Mouse (Mus musculus): ENCODE data around the gene Psme3. TPM values are rescaled to one million over a fixed set of nuclear protein-coding genes. Genes with fewer than 3 reads are reported as not detected.

Gene Psme3
- polyA plus RNA-seq, 1 experiment from 2014 or later, result 131 TPM

DNA sequence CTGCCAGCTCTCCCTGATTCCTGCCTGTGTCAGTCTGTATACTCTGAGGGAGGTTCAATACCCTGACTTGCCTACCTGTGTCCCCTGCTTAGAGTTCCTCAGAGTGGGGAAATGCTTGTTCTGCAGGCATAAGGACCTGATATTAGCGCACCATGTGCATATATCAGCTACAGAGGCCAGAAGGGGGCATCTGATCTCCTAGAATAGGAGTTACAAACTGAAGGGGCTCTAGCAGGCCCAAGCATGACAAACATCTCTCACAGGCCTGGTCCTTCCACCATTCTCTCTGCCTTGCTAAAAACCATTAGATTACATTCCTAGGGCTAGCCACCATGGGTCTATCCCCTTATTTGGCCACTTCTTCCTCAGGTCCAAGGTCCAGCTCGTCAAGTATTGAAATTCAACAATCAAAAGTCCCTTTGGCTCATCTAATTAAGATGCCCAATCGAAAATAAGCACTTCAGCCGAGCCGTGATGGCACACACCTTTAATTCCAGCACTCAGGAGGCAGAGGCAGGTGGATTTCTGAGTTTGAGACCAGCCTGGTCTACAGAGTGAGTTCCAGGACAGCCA, 38.5 kb downstream of the Psme3 start:
- 82% methylated on average over 5 of the region's 5 CpGs for WGBS
- H3K9me3 ChIP-seq (replicated peaks), result peaks cover 7% of the 10 kb centered on the region; the same call in 1 of the 2 replicates
- peaks cover 2% of the 10 kb centered on the region; the same call in 1 of the 2 replicates for H3K4me1 ChIP-seq (replicated peaks)
- no peaks in the 10 kb centered on the region for H3K36me3 ChIP-seq
- no peak overlapping the region for H3K4me3 ChIP-seq
- H3K27me3 ChIP-seq (replicated peaks), result no peaks in the 10 kb centered on the region
- no peak overlapping the region for H3K27ac ChIP-seq (ENCODE audit: poor library complexity, severe bottlenecking)
- no peak overlapping the region for H3K4me2 ChIP-seq
- no peak overlapping the region for H3K9ac ChIP-seq
- no peak for ATAC-seq (ENCODE audit: insufficient number of reproducible peaks, low FRiP score)

DNA sequence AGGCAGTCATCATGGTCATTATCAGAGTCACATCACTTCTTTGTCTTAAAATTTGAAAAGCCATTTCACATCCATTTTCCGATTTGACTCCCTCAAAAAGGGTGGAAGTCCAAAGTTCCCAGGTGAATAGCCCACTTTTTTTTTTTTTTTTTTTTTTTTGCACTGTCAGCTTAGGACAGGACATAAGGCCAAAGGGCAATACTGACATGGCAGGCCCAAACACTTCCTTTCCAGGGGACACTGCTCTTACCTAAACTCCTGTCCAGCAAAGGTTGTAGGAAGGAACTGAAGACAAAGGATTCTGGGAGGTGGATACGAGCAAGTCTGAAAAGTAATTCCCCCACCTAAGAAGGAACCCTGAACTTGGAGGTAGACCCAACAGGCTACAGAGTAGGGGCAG, 39.9 kb downstream of the Psme3 start:
- Histone ChIP-seq H3K27me3 (replicated peaks) (no peaks in the 10 kb centered on the region), H3K4me2 (no peak overlapping the region), H3K9ac (no peak overlapping the region), H3K9me3 (replicated peaks) (no peaks in the 10 kb centered on the region), H3K4me3 (no peak overlapping the region), H3K4me1 (replicated peaks) (peaks cover 16% of the 10 kb centered on the region), H3K36me3 (no peaks in the 10 kb centered on the region), H3K27ac (ENCODE audit: poor library complexity, severe bottlenecking) (no peak overlapping the region)
- 81% methylated on average over 2 of the region's 2 CpGs for WGBS
- ATAC-seq (ENCODE audit: insufficient number of reproducible peaks, low FRiP score), result no peak

DNA sequence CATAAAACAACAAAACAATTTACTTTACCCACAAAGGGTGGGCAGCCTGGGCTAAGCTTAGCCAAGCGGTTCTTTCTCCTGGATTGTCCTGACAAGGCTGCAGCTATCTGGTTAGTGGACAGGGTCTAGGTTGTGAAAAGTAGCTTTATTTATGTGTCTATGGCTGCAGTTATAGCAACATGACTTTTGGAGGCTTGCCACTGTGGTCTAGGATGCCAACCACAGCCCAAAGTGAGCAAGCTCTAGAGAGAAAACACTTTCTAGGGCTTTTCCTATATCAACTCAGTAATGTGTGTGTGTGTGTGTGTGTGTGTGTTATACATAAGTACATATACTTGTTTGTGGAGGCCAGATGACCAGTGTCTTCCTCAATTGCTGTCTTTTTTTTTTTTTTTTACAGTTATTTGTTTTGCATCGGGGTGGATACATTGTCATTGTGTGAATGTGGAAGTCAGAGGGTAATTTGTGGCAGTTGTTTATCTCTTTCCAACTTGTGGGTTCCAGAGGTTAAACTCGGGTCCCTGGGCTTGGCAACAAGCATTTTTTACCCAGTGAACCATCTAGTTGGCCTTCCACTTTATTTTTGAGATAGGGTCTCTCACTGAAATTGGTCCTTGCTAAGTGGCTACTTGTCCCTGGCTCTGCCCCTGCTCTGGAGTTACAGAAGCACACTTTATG, 41.6 kb downstream of the Psme3 start:
- Histone ChIP-seq H3K9me3 (replicated peaks) (no peaks in the 10 kb centered on the region), H3K4me3 (no peak overlapping the region), H3K4me1 (replicated peaks) (peaks cover 23% of the 10 kb centered on the region), H3K9ac (no peak overlapping the region), H3K27me3 (replicated peaks) (no peaks in the 10 kb centered on the region), H3K27ac (ENCODE audit: poor library complexity, severe bottlenecking) (no peak overlapping the region), H3K36me3 (no peaks in the 10 kb centered on the region), H3K4me2 (no peak overlapping the region)
- WGBS, result 75% methylated on average over 3 of the region's 3 CpGs
- no peak for ATAC-seq (ENCODE audit: insufficient number of reproducible peaks, low FRiP score)

DNA sequence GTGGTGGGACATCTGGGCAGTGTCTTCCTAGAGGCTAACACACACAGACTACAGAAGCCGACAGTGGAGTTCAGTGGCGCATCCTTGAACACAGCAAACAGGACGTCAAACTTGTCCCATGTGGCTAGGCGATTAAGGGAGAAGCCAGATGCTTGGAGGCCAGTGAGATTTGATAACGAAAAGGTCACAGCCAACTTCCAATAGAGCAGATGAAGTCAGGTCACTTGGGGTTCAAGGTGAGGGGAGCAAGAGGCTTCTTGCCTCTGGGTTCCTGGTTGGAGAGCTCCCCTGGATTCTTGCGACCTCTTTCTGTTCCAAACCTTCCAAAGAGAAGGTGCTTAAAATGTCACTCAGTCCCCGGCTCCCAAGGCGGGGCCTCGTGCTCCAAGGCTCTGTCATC, 43.8 kb downstream of the Psme3 start:
- Histone ChIP-seq H3K36me3 (no peaks in the 10 kb centered on the region), H3K9me3 (replicated peaks) (no peaks in the 10 kb centered on the region), H3K27ac (ENCODE audit: poor library complexity, severe bottlenecking) (peak overlapping the region; percentile 74), H3K27me3 (replicated peaks) (no peaks in the 10 kb centered on the region), H3K4me1 (replicated peaks) (peaks cover 32% of the 10 kb centered on the region), H3K4me2 (no peak overlapping the region), H3K9ac (no peak overlapping the region), H3K4me3 (no peak overlapping the region)
- WGBS, result 58% methylated on average over 9 of the region's 9 CpGs
- ATAC-seq (ENCODE audit: insufficient number of reproducible peaks, low FRiP score), result no peak

DNA sequence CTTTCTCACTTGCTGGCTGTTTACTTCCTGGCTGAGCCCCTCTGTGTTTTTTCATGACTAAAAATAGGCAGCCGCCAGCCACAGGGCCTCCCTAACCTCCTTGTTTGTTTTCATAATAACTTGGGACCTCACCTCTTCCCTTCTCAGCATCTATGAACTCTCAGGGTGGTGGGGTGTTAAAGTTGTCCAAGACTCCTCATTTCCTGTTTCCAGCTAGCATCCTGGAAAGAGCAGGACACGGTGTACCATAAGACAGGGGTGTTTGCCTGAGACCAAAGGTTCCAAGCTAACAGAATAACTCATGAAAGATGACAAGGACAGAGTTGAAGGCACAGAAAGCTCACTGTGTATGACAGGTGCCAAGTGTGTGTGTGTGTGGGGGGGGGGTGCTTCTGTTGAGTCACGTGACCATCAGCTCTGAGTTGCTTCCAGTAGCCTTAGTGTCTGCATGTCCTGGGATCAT, 44.7 kb downstream of the Psme3 start:
- ATAC-seq (ENCODE audit: insufficient number of reproducible peaks, low FRiP score), result no peak; the same call in 1 of the 2 replicates
- WGBS, result 28% methylated on average over 3 of the region's 3 CpGs

DNA sequence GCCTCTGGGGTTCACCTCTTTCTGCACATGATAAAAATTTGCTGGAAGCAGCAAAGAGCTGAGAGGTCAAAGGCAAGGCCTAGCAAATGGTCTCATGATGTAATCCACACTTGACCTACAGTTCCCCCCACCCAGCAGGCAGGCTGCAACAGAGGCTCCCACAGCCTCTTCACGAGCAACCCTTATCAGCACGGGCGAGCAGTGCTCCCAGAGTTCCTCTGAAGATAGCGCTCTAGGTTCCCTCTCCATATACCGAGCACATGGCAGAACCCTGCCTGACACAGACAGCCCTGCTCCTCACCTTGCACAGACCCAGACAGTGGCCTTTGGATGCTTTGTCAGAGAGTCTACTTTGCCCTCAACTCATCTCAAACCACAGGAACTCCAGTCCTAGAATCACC, 48.5 kb downstream of the Psme3 start:
- Histone ChIP-seq H3K27me3 (replicated peaks) (no peaks in the 10 kb centered on the region), H3K27ac (ENCODE audit: poor library complexity, severe bottlenecking) (no peak overlapping the region), H3K4me3 (no peak overlapping the region), H3K36me3 (no peaks in the 10 kb centered on the region), H3K4me1 (replicated peaks) (peaks cover 30% of the 10 kb centered on the region), H3K4me2 (no peak overlapping the region), H3K9ac (no peak overlapping the region), H3K9me3 (replicated peaks) (no peaks in the 10 kb centered on the region)
- 13% methylated on average over 5 of the region's 5 CpGs for WGBS
- no peak for ATAC-seq (ENCODE audit: insufficient number of reproducible peaks, low FRiP score)

More for the DNA sequence above, 44.7 kb downstream of the Psme3 start:
- Histone ChIP-seq H3K36me3 (no peaks in the 10 kb centered on the region), H3K27ac (ENCODE audit: poor library complexity, severe bottlenecking) (peak overlapping the region; percentile 74; the same call in 1 of the 2 replicates), H3K4me3 (no peak overlapping the region), H3K9me3 (replicated peaks) (no peaks in the 10 kb centered on the region), H3K4me1 (replicated peaks) (peaks cover 32% of the 10 kb centered on the region), H3K9ac (no peak overlapping the region), H3K27me3 (replicated peaks) (no peaks in the 10 kb centered on the region), H3K4me2 (peak overlapping the region; percentile 8; the same call in 1 of the 2 replicates)

DNA sequence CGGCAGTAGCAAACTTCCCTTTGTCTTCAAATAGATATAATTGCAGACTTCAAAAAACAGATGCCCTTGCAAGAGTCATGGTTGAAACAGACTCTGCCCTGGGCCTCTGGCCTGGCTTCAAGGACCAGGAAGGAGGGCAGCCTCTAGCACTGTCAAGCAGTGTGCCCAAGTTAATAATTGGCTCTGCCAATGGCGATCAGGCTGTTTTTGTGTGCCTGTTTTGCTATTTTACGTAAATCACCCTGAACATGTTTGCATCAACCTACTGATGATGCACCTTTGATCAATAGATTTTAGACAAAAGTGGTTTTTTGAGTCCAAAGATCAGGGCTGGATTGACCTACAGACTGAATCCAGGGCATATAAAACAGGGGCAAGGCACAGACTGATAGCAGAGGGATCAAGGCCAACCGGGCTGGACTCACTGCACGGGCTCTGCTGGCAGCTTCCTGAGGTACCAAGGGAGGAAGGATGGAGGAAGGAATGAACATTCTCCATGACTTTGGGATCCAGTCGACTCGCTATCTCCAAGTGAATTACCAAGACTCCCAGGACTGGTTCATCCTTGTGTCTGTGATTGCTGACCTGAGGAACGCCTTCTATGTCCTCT, 51.4 kb downstream of the Psme3 start, which contains the start of gene G6pc:
TSS of gene G6pc (plus strand) at position 236 of the 610 bp plus-strand sequence.
- H3K9me3 ChIP-seq (replicated peaks), result no peaks in the 10 kb centered on the region
- H3K9ac ChIP-seq, result no peak within 1 kb of the TSS
- H3K36me3 ChIP-seq, result no peaks in the 10 kb centered on the region
- H3K27me3 ChIP-seq (replicated peaks), result no peaks in the 10 kb centered on the region; the same call in 1 of the 2 replicates
- H3K4me2 ChIP-seq, result no peak within 1 kb of the TSS
- WGBS, result 78% methylated on average over 8 of the region's 8 CpGs
- H3K27ac ChIP-seq (ENCODE audit: poor library complexity, severe bottlenecking), result no peak within 1 kb of the TSS
- H3K4me3 ChIP-seq, result no peak within 1 kb of the TSS
- no peak for ATAC-seq (ENCODE audit: insufficient number of reproducible peaks, low FRiP score)
- peaks cover 10% of the 10 kb centered on the region; the same call in 1 of the 2 replicates for H3K4me1 ChIP-seq (replicated peaks)

DNA sequence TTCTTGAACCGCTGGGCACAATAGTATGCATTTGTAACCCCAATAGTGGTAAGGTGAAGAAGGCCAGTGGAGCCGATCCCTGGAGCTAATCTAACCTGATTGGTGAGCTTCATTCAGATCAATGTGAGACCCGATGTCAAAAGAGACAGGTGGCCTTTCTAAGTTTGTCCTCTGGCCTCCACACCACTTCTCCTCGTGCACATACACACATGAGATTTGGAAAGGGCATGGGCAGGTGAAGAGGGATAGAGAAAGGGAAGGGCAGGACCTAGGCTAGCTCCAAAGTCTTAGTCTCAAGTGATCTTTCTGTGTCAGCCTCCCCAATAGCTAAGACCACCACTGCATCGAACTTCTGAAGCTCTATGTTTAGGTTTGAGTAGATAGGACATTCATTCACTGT, 54.1 kb downstream of the Psme3 start:
- H3K4me3 ChIP-seq, result no peak overlapping the region
- no peaks in the 10 kb centered on the region; the same call in 1 of the 2 replicates for H3K27me3 ChIP-seq (replicated peaks)
- no peak overlapping the region for H3K4me2 ChIP-seq
- no peak overlapping the region for H3K9ac ChIP-seq
- 76% methylated on average over 5 of the region's 5 CpGs for WGBS
- no peaks in the 10 kb centered on the region for H3K9me3 ChIP-seq (replicated peaks)
- H3K36me3 ChIP-seq, result no peaks in the 10 kb centered on the region
- H3K4me1 ChIP-seq (replicated peaks), result no peaks in the 10 kb centered on the region
- ATAC-seq (ENCODE audit: insufficient number of reproducible peaks, low FRiP score), result no peak
- no peak overlapping the region for H3K27ac ChIP-seq (ENCODE audit: poor library complexity, severe bottlenecking)

Small RNA genes lying within 50 kb of the gene (microRNA-seq; reads per million reads assigned to microRNA genes)
- gene Gm25593, result not detected

Other genes with a start within 250 kb of the Psme3 start
- 17.5 and 18.1 TPM in 2 replicates for gene Naglu, start 246.2 kb upstream of the Psme3 start, polyA plus RNA-seq (2016; fragmentation: Nextera tagmentation; extraction: Ambion mirVana)
- gene Hsd17b1, start 237.8 kb upstream of the Psme3 start, polyA plus RNA-seq (2016; fragmentation: Nextera tagmentation; extraction: Ambion mirVana), result not detected in 2 replicates
- gene Coasy, start 233.6 kb upstream of the Psme3 start, polyA plus RNA-seq (2016; fragmentation: Nextera tagmentation; extraction: Ambion mirVana), result 27.2 and 30.4 TPM in 2 replicates
- 36.2 and 37.3 TPM in 2 replicates for gene Mlx, start 228.9 kb upstream of the Psme3 start, polyA plus RNA-seq (2016; fragmentation: Nextera tagmentation; extraction: Ambion mirVana)
- gene Psmc3ip, start 220.8 kb upstream of the Psme3 start, polyA plus RNA-seq (2016; fragmentation: Nextera tagmentation; extraction: Ambion mirVana), result 20.8 and 21.3 TPM in 2 replicates
- 15.2 and 15.9 TPM in 2 replicates for gene Retreg3, start 196.3 kb upstream of the Psme3 start, polyA plus RNA-seq (2016; fragmentation: Nextera tagmentation; extraction: Ambion mirVana)
- gene Tubg1, start 196.3 kb upstream of the Psme3 start, polyA plus RNA-seq (2016; fragmentation: Nextera tagmentation; extraction: Ambion mirVana), result 77.3 and 78.8 TPM in 2 replicates
- gene Tubg2, start 160.3 kb upstream of the Psme3 start, polyA plus RNA-seq (2016; fragmentation: Nextera tagmentation; extraction: Ambion mirVana), result 3.3 and 3.6 TPM in 2 replicates
- 0.37 and 0.71 TPM in 2 replicates for gene Cntnap1, start 145.7 kb upstream of the Psme3 start, polyA plus RNA-seq (2016; fragmentation: Nextera tagmentation; extraction: Ambion mirVana)
- 10.4 and 10.6 TPM in 2 replicates for gene Plekhh3, start 144.9 kb upstream of the Psme3 start, polyA plus RNA-seq (2016; fragmentation: Nextera tagmentation; extraction: Ambion mirVana)
- gene Ccr10, start 140.8 kb upstream of the Psme3 start, polyA plus RNA-seq (2016; fragmentation: Nextera tagmentation; extraction: Ambion mirVana), result 0.15 and 0.36 TPM in 2 replicates
- gene Ezh1, start 89.8 kb upstream of the Psme3 start, polyA plus RNA-seq (2016; fragmentation: Nextera tagmentation; extraction: Ambion mirVana), result 14.9 and 16.1 TPM in 2 replicates
- gene Ramp2, start 70.2 kb upstream of the Psme3 start, polyA plus RNA-seq (2016; fragmentation: Nextera tagmentation; extraction: Ambion mirVana), result 233 and 245 TPM in 2 replicates
- gene Vps25, start 62.5 kb upstream of the Psme3 start, polyA plus RNA-seq (2016; fragmentation: Nextera tagmentation; extraction: Ambion mirVana), result 98.8 and 101 TPM in 2 replicates
- 14.0 TPM in 2 replicates for gene Wnk4, start 55.6 kb upstream of the Psme3 start, polyA plus RNA-seq (2016; fragmentation: Nextera tagmentation; extraction: Ambion mirVana)
- gene Cntd1, start 37.2 kb upstream of the Psme3 start, polyA plus RNA-seq (2016; fragmentation: Nextera tagmentation; extraction: Ambion mirVana), result 0.81 and 1.5 TPM in 2 replicates
- 165 and 171 TPM in 2 replicates for gene Coa3, start 37.1 kb upstream of the Psme3 start, polyA plus RNA-seq (2016; fragmentation: Nextera tagmentation; extraction: Ambion mirVana)
- 141 TPM in 2 replicates for gene Becn1, start 13.9 kb upstream of the Psme3 start, polyA plus RNA-seq (2016; fragmentation: Nextera tagmentation; extraction: Ambion mirVana)
- 1.3 and 1.5 TPM in 2 replicates for gene Aoc2, start 8.8 kb downstream of the Psme3 start, polyA plus RNA-seq (2016; fragmentation: Nextera tagmentation; extraction: Ambion mirVana)
- gene Aoc3, start 14.4 kb downstream of the Psme3 start, polyA plus RNA-seq (2016; fragmentation: Nextera tagmentation; extraction: Ambion mirVana), result 0.06 and 0.17 TPM in 2 replicates
- gene G6pc, start 51.3 kb downstream of the Psme3 start, polyA plus RNA-seq (2016; fragmentation: Nextera tagmentation; extraction: Ambion mirVana), result not detected in 2 replicates
- 42.9 and 55.5 TPM in 2 replicates for gene Aarsd1, start 101.4 kb downstream of the Psme3 start, polyA plus RNA-seq (2016; fragmentation: Nextera tagmentation; extraction: Ambion mirVana)
- 6.7 and 14.0 TPM in 2 replicates for gene Gm27029, start 108.6 kb downstream of the Psme3 start, polyA plus RNA-seq (2016; fragmentation: Nextera tagmentation; extraction: Ambion mirVana)
- gene Rundc1, start 108.9 kb downstream of the Psme3 start, polyA plus RNA-seq (2016; fragmentation: Nextera tagmentation; extraction: Ambion mirVana), result 17.3 and 17.4 TPM in 2 replicates
- 80.3 and 80.5 TPM in 2 replicates for gene Ptges3l, start 109.1 kb downstream of the Psme3 start, polyA plus RNA-seq (2016; fragmentation: Nextera tagmentation; extraction: Ambion mirVana)
- gene Rpl27, start 126.1 kb downstream of the Psme3 start, polyA plus RNA-seq (2016; fragmentation: Nextera tagmentation; extraction: Ambion mirVana), result 247 and 258 TPM in 2 replicates
- gene Ifi35, start 132.2 kb downstream of the Psme3 start, polyA plus RNA-seq (2016; fragmentation: Nextera tagmentation; extraction: Ambion mirVana), result 11.5 and 12.3 TPM in 2 replicates
- gene Rnd2, start 148.8 kb downstream of the Psme3 start, polyA plus RNA-seq (2016; fragmentation: Nextera tagmentation; extraction: Ambion mirVana), result 30.5 and 31.9 TPM in 2 replicates
- 39.3 and 40.4 TPM in 2 replicates for gene Vat1, start 150.0 kb downstream of the Psme3 start, polyA plus RNA-seq (2016; fragmentation: Nextera tagmentation; extraction: Ambion mirVana)
- 10.4 and 13.3 TPM in 2 replicates for gene Brca1, start 235.7 kb downstream of the Psme3 start, polyA plus RNA-seq (2016; fragmentation: Nextera tagmentation; extraction: Ambion mirVana)
- gene Nbr1, start 235.9 kb downstream of the Psme3 start, polyA plus RNA-seq (2016; fragmentation: Nextera tagmentation; extraction: Ambion mirVana), result 77.7 and 78.7 TPM in 2 replicates